Mouse (Mus musculus): ENCODE data around the gene Mis18a. TPM values are rescaled to one million over a fixed set of nuclear protein-coding genes. Genes with fewer than 3 reads are reported as not detected.

Gene Mis18a
- total RNA-seq, 2 experiments from 2014 or later, result 8.9 to 43.6 TPM

- no peak for ATAC-seq (replicated peaks; ENCODE audit: low FRiP score, poor library complexity, severe bottlenecking)
These were observed 20.9 kb downstream of the Mis18a start for GRCm38 (mm10) chr16:90706279-90706678.

- ATAC-seq (replicated peaks; ENCODE audit: low FRiP score, poor library complexity, severe bottlenecking), result no peak
These were observed 22.9 kb downstream of the Mis18a start for GRCm38 (mm10) chr16:90704161-90704825.

GRCm38 (mm10) chr16:90703646-90704045 lies 23.6 kb downstream of the Mis18a start:
- no peak for ATAC-seq (replicated peaks; ENCODE audit: low FRiP score, poor library complexity, severe bottlenecking)

GRCm38 (mm10) chr16:90701541-90701940 lies 25.7 kb downstream of the Mis18a start:
- no peak for ATAC-seq (replicated peaks; ENCODE audit: low FRiP score, poor library complexity, severe bottlenecking)

GRCm38 (mm10) chr16:90699390-90699789 lies 27.8 kb downstream of the Mis18a start:
- no peak for ATAC-seq (replicated peaks; ENCODE audit: low FRiP score, poor library complexity, severe bottlenecking)

- no peak for ATAC-seq (replicated peaks; ENCODE audit: low FRiP score, poor library complexity, severe bottlenecking)
These were observed 30.9 kb downstream of the Mis18a start for GRCm38 (mm10) chr16:90696306-90696705.

- peak; percentile 36; the same call in 1 of the 2 replicates for ATAC-seq (replicated peaks; ENCODE audit: low FRiP score, poor library complexity, severe bottlenecking)
These were observed 32.1 kb downstream of the Mis18a start for GRCm38 (mm10) chr16:90695121-90695520.

GRCm38 (mm10) chr16:90694719-90695118 lies 32.5 kb downstream of the Mis18a start:
- peak; percentile 74; the same call in 1 of the 2 replicates for ATAC-seq (replicated peaks; ENCODE audit: low FRiP score, poor library complexity, severe bottlenecking)

GRCm38 (mm10) chr16:90693625-90694024 lies 33.6 kb downstream of the Mis18a start:
- ATAC-seq (replicated peaks; ENCODE audit: low FRiP score, poor library complexity, severe bottlenecking), result no peak

- no peak for ATAC-seq (replicated peaks; ENCODE audit: low FRiP score, poor library complexity, severe bottlenecking)
These were observed 34.4 kb downstream of the Mis18a start for GRCm38 (mm10) chr16:90692704-90693385.

- ATAC-seq (replicated peaks; ENCODE audit: low FRiP score, poor library complexity, severe bottlenecking), result no peak
These were observed 39.4 kb downstream of the Mis18a start for GRCm38 (mm10) chr16:90687687-90688263.

- ATAC-seq (replicated peaks; ENCODE audit: low FRiP score, poor library complexity, severe bottlenecking), result no peak
These were observed 40.2 kb downstream of the Mis18a start for GRCm38 (mm10) chr16:90687011-90687410.

GRCm38 (mm10) chr16:90684092-90684491 lies 43.1 kb downstream of the Mis18a start:
- ATAC-seq (replicated peaks; ENCODE audit: low FRiP score, poor library complexity, severe bottlenecking), result no peak

GRCm38 (mm10) chr16:90679984-90680383 lies 47.2 kb downstream of the Mis18a start:
- no peak for ATAC-seq (replicated peaks; ENCODE audit: low FRiP score, poor library complexity, severe bottlenecking)

- ATAC-seq (replicated peaks; ENCODE audit: low FRiP score, poor library complexity, severe bottlenecking), result no peak
These were observed 48.4 kb downstream of the Mis18a start for GRCm38 (mm10) chr16:90678820-90679219.

GRCm38 (mm10) chr16:90676920-90677574 lies 50.2 kb downstream of the Mis18a start:
- ATAC-seq (replicated peaks; ENCODE audit: low FRiP score, poor library complexity, severe bottlenecking), result no peak

GRCm38 (mm10) chr16:90674651-90675050 lies 52.6 kb downstream of the Mis18a start:
- ATAC-seq (replicated peaks; ENCODE audit: low FRiP score, poor library complexity, severe bottlenecking), result no peak

- ATAC-seq (replicated peaks; ENCODE audit: low FRiP score, poor library complexity, severe bottlenecking), result no peak
These were observed 53.5 kb downstream of the Mis18a start for GRCm38 (mm10) chr16:90673507-90674354.
